Mouse (Mus musculus) cerebral cortex, adult 2 months (tissue): ENCODE measurements around the gene Atp13a1.

Experiments used
- WGBS: fragments of 180-500 bp; shearing (Covaris S2); methylation state at CpG from one replicate; pipeline ENCODE4 v1.1.7; 2018; 5-methylcytosine and 5-hydroxymethylcytosine counted together

The Atp13a1 gene

DNA sequence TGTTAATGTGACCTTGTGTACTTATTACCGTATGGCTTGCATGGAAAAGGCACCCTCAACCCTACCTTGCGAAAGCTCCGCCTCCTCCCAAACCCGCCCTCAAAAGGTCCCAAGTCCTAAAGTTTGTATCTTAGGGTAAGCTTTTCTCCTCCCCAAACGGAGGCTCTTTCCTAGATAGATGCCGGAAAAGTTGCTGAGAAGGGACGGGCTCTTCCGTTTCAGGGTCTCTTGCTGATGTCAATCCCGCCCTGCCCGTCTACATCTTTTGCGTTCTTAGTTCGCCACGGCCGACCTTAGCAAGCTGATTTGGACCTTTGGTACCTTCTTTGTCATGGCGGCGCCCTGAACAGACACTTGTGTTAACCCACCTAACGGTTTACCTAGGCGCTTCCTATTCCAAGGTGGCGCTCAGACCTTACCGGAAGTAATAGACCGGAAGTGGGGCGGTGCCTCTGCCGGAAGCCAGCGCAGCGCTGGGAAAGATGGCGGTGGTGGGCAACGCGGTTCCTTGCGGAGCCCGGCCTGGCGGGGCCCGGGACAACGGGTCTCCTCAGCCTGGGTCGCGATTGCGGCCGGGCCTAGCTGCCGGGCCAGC lies at the start of gene Atp13a1, which contains the start of gene Zfp866:
Gene Atp13a1 (plus strand): TSS at position 391 of the 595 bp plus-strand sequence.
Gene Zfp866 (minus strand): TSS at position 406 of the 595 bp plus-strand sequence.
- WGBS, result under 1% methylated on average over 38 of the region's 38 CpGs

DNA sequence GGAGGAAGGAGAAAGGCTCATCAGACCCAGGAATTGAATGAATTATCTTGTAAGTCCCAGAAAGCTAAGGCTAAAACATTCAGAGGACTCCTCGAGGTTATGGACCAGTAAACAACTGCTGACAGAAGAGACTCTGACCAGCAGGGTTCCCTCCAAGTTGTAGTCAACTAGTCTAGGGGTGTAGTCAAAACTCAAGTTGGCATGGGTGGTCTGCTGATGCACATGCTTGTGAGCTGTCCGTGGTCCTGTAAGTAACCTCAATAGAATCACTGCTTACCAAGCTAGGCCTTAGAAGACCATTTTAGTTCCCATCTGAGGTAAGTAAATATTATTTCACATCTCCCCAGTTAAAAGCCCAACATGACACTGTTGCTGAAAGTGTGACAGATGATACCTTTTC lies 49.7 kb upstream of the Atp13a1 start:
- WGBS, result 83% methylated on average over 2 of the region's 2 CpGs

DNA sequence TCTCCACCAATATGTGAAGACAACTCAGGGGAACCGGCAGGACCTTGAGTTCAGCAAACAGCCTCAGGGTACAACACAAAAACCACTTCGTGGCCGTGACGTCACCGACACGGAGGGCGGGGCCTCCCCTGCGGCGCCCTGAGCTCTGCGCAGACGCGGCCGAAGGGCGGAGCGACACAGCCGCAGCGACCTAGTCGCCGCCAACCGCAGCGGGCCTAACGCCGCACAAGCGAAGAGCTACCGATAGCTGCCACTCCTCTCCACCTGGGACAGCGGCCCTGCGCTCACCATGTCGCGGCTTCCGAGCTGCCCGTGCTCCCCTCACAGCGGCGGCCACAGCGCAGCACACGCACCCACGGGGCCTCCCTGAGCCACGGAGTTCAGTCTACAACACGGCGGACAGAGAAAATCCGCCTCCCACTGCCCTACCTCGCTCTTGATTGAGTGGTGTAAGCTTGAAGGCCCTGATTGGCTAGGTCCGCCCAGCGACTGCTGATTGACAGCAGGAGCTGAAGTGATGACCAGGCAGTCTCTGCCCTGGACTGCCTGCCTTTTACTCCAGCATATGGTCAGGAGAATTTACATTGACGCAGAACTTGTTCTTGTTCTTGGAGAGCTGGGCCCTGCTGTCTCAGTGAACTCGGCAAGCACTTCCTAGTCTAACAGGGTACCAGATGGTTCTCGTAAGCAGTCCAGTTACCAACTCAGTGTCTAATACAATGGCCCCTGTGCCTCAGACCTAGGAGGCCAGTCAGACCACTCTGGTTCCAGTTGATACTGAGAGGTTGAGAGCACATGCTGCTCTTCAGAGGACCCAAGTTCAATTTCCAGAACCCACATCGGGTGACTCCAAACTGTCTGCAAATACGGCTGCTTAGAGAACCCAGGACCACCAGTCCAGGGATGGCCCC lies 41.2 kb upstream of the Atp13a1 start, which contains the start of gene Zfp963:
Gene Zfp963 (minus strand): TSS at position 427 of the 911 bp plus-strand sequence.
- WGBS, result 3% methylated on average over 48 of the region's 48 CpGs

DNA sequence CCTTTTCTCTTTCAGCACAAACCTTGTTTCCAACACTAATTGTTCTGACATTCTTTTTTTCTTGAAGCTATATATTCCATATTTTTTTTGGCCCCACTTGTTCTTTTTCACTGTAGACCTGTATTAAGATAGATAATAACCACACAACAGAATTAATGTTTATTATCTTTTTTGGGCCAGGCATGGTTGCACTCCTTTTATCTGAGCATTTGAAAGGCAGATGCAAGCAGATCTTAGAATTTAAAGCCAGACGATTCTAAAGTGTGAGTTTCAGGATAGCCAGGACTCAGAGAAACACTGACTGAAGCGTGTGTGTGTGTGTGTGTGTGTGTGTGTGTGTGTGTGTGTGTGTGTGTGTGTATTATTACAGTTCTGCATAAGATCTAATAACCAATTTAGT lies 38.5 kb upstream of the Atp13a1 start:
- WGBS, result 80% methylated on average over 2 of the region's 2 CpGs

DNA sequence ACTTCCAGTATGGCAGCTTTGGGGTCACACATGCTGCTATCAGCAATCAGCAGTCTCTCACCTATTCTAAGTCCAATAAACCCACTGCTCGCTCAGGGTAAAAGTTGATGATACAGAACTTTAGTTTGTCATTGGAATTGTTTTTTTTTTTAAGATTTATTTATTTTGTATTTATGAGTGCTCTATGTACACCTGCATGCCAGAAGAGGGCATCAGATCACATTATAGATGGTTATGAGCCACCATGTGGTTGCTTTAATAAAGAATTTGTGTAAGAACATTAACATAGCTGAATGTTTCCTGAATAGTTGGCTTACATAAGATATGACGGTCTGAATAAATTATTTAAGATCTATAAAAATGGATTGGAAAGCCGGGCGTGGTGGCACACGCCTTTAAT lies 32.6 kb upstream of the Atp13a1 start:
- WGBS, result 76% methylated on average over 5 of the region's 5 CpGs

DNA sequence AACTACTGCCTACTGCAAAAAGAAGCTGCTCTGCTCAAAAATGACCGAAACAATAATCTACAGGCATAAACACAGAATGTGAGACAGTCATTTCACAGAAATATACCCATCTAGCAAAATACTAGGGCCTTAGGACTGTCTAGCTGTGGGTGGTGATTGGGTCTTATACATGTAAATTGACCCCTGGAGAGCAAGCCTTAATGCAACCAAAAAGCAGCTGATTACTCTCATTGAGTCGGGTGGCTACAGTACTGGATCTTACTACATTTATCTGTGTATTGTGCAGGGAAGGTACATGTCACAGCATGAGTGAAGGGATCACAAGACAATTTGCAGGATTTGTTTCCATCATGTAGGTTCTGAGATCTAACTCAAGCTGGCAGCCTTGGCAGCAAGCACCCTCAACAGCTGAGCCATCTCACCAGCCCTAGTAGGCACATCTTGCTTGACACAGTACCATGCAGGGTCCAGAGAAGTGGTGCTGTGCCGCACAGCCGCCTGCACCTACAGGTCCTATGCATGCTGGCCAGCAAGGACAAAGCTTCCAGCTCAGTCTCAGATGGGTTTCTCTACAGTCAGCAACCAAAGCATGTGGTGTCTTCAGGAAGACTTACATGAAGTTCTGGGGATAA lies 29.0 kb upstream of the Atp13a1 start:
- 90% methylated on average over 4 of the region's 4 CpGs for WGBS

DNA sequence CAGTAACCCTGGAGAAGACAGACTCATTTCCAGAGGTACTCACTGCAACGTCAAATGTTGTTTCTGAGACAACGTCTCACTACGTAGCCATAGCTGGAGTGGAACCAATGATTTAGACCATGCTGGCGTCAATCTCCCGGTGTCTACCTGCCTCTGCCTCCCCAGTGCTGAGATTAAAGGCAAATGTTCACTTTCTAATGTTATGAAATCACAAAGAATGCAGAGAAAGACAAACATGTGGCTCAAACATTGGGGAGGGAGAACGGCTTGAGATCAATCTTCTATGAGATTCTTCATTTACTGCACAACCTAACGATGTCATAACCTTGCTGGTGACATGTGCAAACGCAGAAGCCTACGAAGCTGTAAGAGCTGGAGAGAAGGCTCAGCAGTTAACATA lies 19.7 kb upstream of the Atp13a1 start:
- WGBS, result 68% methylated on average over 9 of the region's 9 CpGs

DNA sequence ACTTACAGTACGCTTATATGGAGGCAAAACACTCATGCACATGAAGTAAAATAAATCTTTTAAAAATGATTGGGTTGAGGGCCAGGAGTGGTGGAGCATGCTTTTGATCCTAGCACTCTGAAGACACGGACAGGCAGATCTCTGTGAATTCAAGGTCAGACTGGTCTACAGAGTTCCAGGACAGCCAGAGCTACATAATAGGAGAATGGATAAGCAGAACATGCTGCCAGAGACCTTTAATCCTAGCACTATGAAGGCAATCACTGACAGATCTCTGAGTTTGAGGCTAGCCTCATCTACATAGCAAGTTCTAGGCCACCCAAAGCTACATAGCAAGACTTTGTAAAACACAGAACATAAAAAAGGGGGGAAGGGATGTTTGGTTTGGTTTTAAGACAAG lies 18.9 kb upstream of the Atp13a1 start:
- 83% methylated on average over 2 of the region's 2 CpGs for WGBS

DNA sequence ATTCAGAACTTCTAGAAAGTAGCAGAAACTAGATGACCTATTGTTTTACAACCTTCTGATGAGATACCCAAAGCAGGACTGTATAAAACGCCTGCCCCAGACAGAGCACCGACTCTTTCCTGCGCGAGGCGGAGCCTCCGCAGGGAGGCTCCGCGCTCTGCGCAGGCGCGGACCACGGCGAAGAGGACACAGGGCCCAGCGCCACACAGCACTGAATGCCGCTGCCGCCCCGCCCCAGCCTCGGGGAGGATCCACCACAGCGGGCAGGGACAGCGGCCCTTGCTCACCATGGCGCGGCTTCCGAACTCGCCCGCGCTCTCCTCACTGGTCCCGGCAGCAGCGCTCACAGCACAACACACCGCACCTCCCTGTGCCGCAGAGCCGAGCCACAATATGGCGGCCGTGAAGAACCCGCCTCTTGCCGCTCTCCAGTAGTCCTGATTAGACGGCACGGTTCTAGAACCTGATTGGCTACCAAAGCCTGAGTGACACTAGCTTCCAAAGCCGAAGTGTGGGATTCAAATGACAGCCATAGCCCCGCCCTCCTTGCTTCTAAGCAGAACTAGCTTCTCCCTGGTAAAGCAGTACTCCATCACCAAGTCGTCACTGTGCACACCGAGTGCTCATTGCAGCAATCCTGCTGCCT lies 16.3 kb upstream of the Atp13a1 start, which contains the start of gene Gm20422:
Gene Gm20422 (minus strand): TSS at position 384 of the 646 bp plus-strand sequence.
- under 1% methylated on average over 41 of the region's 41 CpGs for WGBS

DNA sequence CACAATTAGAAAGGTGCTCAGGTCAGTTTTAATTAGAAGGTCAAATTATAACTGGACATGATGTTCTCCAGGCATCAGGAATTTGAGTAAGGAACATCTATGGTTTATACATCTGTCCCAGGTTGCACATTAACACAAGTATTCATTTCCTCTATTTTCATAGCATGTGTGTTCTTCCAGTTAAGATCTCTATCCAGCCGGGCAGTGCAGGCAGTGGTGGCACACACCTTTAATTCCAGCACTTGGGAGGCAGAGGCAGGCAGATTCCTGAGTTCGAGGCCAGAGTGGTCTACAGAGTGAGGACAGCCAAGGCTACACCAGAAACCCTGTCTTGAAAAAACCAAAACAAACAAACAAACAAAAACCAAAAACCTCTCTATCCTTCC lies 15.8 kb upstream of the Atp13a1 start:
- WGBS, result 49% methylated on average over 2 of the region's 2 CpGs

DNA sequence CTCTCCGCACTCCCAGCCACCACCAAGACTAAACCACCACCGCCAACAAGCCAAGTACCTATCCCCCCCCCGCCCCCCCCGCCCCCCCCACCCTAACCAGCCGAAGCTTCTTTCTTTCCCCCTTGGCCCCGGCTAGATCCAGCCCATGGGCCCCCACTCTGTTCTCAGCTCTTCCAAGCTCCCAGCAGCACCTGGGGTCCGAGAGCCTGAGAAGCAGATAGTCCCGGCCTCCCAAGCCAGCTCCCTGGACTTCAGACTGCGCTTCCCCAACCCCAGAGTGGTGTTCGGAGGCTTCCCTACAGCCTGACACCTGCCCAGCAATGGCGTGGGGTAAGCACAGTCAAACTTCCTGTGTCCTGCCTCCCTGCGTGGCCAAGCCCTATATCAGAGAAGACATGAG lies 13.9 kb upstream of the Atp13a1 start:
- WGBS, result 62% methylated on average over 12 of the region's 12 CpGs

DNA sequence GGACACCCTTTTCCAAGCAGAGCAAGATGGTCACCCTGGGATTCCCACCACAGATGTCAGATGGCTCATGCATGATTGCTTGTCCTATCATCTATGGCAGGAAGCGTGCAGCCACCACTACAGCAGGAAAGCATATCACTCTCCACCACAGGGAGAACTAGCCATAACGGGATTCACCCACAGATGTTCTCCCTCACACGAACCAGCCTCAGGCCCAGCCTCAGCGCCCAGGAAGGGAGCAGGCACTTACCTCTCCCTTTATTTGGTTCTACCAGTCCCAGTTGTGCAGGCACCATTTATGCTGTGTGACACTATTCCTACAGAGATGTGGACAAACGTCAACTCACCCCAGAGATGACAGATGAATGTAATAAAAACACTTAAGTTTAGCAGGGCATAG lies 1.9 kb upstream of the Atp13a1 start:
- WGBS, result 93% methylated on average over 5 of the region's 5 CpGs

DNA sequence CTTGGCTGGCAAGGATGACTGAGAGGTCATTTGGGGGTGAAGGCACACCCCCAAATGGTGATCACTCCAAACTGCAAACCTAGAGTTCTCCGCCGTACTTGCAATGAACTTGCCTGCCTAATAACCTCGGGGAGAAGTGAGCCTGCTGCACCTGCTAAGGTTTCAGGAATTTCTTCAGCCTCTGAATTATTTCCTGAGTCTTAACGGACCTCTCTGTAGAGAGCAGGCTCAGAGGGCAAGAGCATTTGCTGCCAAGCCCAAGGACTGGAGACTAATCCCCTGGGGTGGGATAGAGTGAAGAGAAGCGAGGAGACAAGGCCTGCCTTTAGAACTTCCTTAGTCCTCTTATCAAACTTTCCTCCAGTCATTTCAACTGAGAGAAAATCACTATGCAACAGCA lies 1.2 kb upstream of the Atp13a1 start:
- WGBS, result 73% methylated on average over 5 of the region's 5 CpGs

DNA sequence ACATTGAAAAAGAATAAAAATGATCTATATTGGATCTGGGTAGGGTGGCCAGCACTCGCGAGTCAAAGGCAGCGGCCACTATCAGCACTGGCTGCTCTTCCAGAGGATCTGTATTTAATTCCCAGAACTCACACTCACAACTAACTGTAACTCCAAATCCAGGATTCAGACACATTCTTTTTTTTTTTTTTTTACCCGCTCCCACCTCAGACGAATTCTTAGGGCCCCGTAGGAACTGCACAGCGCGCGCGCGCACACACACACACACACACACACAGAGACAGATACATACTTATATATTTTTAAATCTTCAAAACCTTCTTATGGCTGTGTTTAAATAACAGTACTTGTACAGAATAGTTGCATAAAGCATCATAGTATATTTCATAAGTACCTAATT lies 599 bp upstream of the Atp13a1 start:
- 28% methylated on average over 11 of the region's 11 CpGs for WGBS

DNA sequence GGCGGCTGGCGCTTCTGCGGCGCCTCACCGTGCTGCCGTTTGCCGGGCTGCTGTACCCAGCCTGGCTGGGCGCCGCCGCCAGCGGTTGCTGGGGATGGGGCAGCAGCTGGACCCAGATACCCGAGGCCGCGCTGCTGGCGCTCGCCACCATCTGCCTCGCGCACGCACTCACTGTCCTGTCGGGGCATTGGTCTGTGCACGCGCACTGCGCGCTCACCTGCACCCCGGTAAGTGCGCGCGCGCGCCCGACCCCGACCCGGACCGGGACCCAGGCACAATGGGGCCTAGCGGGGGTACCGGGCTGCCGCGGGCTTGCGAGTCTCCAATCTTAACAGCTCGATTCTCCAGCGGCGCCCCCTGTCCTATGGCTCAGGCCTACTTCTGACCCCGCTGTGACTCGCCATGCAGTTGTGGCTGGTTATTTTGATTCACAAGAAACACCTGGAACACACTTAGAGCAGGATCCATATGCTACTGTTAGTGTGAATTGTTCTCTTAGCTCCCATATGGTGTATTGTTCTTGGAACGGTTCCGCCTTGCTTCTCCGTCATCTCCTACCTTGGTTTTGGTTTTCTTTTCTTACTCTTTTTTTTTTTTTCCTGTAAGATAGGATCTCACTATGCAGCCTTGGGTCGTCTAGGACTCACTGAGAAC lies 579 bp downstream of the Atp13a1 start:
- WGBS, result under 1% methylated on average over 48 of the region's 48 CpGs

DNA sequence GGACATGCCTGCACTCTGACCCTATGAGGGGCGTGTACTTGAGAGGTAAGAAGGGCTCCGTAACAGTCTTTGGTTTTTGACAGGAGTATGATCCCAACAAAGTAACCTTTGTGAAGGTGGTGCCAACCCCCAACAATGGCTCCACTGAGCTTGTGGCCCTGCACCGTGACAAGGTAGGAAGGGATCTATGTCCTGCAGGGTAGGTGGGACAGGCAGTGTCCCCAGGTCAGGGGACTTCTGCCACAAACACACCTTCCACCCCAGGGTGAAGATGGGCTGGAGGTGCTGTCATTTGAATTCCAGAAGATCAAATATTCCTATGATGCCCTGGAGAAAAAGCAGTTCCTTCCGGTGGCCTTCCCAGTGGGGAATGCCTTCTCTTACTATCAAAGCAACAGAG lies 2.7 kb downstream of the Atp13a1 start:
- 84% methylated on average over 4 of the region's 4 CpGs for WGBS

DNA sequence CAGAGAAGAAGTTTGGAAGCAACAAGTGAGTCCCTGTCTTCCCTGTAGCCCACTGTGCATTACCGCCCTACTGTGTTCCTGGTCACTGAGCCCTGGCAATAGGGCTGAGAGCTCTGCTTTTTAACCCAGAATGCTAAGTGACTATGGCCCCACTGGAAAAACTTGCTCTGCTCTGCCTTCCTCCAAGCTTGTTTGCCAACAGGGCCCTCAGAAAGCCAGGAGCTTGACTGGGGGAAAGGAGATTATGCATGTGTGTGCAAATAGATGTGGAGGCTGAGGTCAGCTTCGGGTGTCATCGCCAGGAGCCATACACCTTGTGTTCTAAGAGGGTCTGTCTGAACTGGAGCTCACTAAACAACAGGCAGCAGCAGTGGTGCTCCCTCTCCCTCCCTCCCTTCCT lies 3.1 kb downstream of the Atp13a1 start:
- WGBS, result 92% methylated on average over 3 of the region's 3 CpGs

DNA sequence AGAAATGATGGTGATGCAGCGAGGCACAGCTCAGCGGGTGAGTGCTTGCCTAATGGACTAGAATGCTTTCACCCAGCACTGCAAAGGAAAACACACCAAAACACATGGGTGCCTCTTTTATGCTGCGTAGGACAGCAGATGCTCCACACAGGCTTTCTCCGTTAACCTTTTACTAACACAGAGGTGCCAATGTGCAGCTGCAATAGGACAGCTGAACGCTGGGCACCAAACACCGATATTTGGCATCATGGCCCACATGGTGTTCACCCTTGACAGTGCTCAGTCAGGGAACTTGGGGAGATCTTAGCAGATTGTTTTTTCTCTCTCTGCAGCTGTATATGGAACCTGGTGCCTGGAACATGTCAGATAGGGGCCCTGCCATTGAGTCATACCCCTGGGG lies 3.9 kb downstream of the Atp13a1 start:
- WGBS, result 89% methylated on average over 6 of the region's 6 CpGs

DNA sequence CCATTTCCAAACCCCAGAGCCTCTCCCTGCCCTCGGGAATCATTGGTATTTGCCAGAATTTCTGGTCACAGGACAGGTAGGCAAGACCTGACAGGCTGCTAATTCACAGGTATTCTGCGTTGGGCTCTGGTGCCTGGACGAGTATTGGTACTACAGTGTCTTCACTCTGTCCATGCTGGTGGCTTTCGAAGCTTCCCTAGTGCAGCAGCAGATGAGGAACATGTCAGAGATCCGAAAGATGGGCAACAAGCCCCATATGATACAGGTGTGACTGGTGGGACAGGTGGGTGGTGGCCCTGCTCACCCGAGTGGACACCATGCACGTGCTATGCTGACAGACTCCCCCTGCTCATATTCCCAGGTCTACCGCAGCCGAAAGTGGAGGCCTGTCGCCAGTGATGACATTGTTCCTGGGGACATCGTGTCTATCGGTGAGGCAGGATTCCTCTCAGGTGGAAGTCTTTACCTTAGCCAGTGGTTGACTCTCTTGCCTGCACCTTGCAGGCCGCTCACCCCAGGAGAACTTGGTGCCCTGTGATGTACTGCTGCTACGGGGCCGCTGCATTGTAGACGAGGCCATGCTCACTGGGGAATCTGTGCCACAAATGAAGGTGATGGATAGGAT lies 5.9 kb downstream of the Atp13a1 start:
- 96% methylated on average over 16 of the region's 16 CpGs for WGBS

DNA sequence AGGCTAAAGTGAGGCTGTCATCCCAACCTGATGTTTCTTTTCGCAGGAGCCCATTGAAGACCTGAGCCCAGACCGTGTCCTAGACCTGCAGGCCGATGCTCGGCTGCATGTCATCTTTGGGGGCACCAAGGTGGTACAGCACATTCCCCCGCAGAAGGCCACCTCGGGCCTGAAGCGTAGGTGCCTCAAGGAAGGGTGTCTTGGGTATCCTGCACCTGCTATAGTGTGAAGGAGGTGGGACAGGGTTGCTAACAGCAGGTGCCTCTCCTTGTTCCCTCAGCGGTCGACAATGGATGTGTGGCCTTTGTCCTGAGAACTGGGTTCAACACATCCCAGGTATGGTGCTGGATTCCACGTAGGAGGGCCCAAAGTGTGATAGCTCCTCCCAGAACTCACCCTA lies 6.7 kb downstream of the Atp13a1 start:
- WGBS, result 93% methylated on average over 10 of the region's 10 CpGs

DNA sequence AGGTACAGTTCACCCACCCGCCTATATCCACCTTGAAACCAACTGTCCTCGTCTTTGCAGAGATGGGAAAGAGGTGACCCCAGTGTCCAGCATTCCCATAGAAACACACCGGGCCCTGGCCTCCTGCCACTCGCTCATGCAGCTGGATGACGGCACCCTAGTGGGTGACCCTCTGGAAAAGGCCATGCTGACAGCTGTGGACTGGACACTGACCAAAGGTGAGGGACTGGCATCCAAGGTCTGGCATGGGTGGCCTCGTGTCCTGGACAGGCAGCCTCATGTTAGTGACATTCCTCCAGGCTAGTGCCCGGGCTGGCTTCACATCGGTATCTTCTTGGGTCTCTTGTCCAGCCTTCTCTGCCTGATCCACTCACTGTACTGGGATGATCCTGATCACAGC lies 8.3 kb downstream of the Atp13a1 start:
- WGBS, result 90% methylated on average over 8 of the region's 8 CpGs
